Mouse (Mus musculus) liver (tissue): ENCODE data around the gene Fam19a3.
A peak's percentile ranks its signal among the peaks of the same experiment; 100 is the strongest.
"Not testable (repeated sequence)": the region's sequence is repeated elsewhere in the genome, so short reads cannot be mapped to it uniquely, and the experiment has no call there.

ENCODE experiments used
- DNase-seq: peaks from one replicate; pipeline ENCODE4 v3.0.0-alpha.2; 2020; ENCODE audit warnings: mixed read lengths

The Fam19a3 gene

GRCm38 (mm10) chr3:104781471-104781903 is at the start of gene Fam19a3:
Gene Fam19a3, minus strand, starts transcription at chr3:104781840.
- no peak for DNase-seq

- no peak for DNase-seq
These were observed 40.8 kb upstream of the Fam19a3 start for GRCm38 (mm10) chr3:104822413-104822812.

GRCm38 (mm10) chr3:104820426-104820825 is 38.8 kb upstream of the Fam19a3 start:
- no peak for DNase-seq

- DNase-seq, result no peak
These were observed 37.1 kb upstream of the Fam19a3 start for GRCm38 (mm10) chr3:104818749-104819134.

- DNase-seq, result peak; percentile 84
These were observed 36.5 kb upstream of the Fam19a3 start, which contains the start of gene Mov10 for GRCm38 (mm10) chr3:104817991-104818748. Gene Mov10, minus strand, starts transcription at chr3:104818563.

GRCm38 (mm10) chr3:104817481-104817990 is 35.9 kb upstream of the Fam19a3 start:
- DNase-seq, result peak; percentile 62

GRCm38 (mm10) chr3:104816130-104816529 is 34.5 kb upstream of the Fam19a3 start:
- no peak for DNase-seq

GRCm38 (mm10) chr3:104815346-104815745 is 33.7 kb upstream of the Fam19a3 start:
- no peak for DNase-seq

GRCm38 (mm10) chr3:104814746-104815145 is 33.1 kb upstream of the Fam19a3 start:
- no peak for DNase-seq

- DNase-seq, result not testable (repeated sequence)
These were observed 31.6 kb upstream of the Fam19a3 start for GRCm38 (mm10) chr3:104813227-104813626.

GRCm38 (mm10) chr3:104812254-104812653 is 30.6 kb upstream of the Fam19a3 start:
- DNase-seq, result no peak

- no peak for DNase-seq
These were observed 30.1 kb upstream of the Fam19a3 start for GRCm38 (mm10) chr3:104811752-104812151.

GRCm38 (mm10) chr3:104805539-104805938 is 23.9 kb upstream of the Fam19a3 start:
- DNase-seq, result no peak

GRCm38 (mm10) chr3:104804312-104804711 is 22.7 kb upstream of the Fam19a3 start:
- DNase-seq, result no peak

- DNase-seq, result no peak
These were observed 19.8 kb upstream of the Fam19a3 start for GRCm38 (mm10) chr3:104801481-104801880.

- no peak for DNase-seq
These were observed 19.0 kb upstream of the Fam19a3 start for GRCm38 (mm10) chr3:104800681-104801080.

GRCm38 (mm10) chr3:104796430-104797082 is 14.9 kb upstream of the Fam19a3 start:
- peak; percentile 65 for DNase-seq

GRCm38 (mm10) chr3:104795661-104796340 is 14.2 kb upstream of the Fam19a3 start:
- DNase-seq, result no peak

- no peak for DNase-seq
These were observed 13.4 kb upstream of the Fam19a3 start for GRCm38 (mm10) chr3:104794953-104795470.

GRCm38 (mm10) chr3:104793871-104794828 is 12.5 kb upstream of the Fam19a3 start:
- DNase-seq, result peak; percentile 87

- DNase-seq, result no peak
These were observed 11.0 kb upstream of the Fam19a3 start for GRCm38 (mm10) chr3:104792360-104793270.
